Mouse (Mus musculus) midbrain, postnatal 0 days (tissue): Measurements from ENCODE around the gene Tmem251. TPM values are rescaled to one million over a fixed set of nuclear protein-coding genes. Genes with fewer than 3 reads are reported as not detected.

ENCODE experiments used
- ATAC-seq: fragments of 200-750 bp; cut with Nextera tagmentation; 2 replicates; pipeline ENCODE4 v1.8.0; 2017; ENCODE audit warnings: moderate number of reproducible peaks, mild to moderate bottlenecking, moderate TSS enrichment, moderate library complexity; ENCODE audit not compliant: low FRiP score
- DNase-seq: peaks from one replicate; pipeline ENCODE4 v3.0.0-alpha.2; 2015; ENCODE audit warnings: low spot score
- H3K27ac ChIP-seq: fragments of 300-500 bp; sonication (generic); 2 replicates; pipeline ENCODE4 v1.5.1; 2014; ENCODE audit warnings: low read depth, mild to moderate bottlenecking, low read length, mixed read lengths
- H3K27me3 ChIP-seq: fragments of 300-500 bp; sonication (generic); 2 replicates; pipeline ENCODE4 v1.6.1; 2014; ENCODE audit warnings: low read length, control low read depth, mixed read lengths; ENCODE audit not compliant: insufficient read depth
- H3K36me3 ChIP-seq: fragments of 300-500 bp; sonication (generic); 2 replicates; pipeline ENCODE4 v1.6.1; 2014; ENCODE audit warnings: low read length, control low read depth, mixed read lengths; ENCODE audit not compliant: insufficient read depth
- H3K4me1 ChIP-seq: fragments of 300-500 bp; sonication (generic); 2 replicates; pipeline ENCODE4 v1.6.1; 2014; ENCODE audit warnings: mild to moderate bottlenecking, control low read depth, antibody characterized with exemption, low read length, mixed read lengths; ENCODE audit not compliant: insufficient read depth
- H3K4me2 ChIP-seq: fragments of 300-500 bp; sonication (generic); 2 replicates; pipeline ENCODE4 v1.6.1; 2014; ENCODE audit warnings: low read depth, mild to moderate bottlenecking, low read length, mixed read lengths; ENCODE audit not compliant: poor library complexity, severe bottlenecking
- H3K4me3 ChIP-seq: fragments of 300-500 bp; sonication (generic); 2 replicates; pipeline ENCODE4 v1.5.1; 2014; ENCODE audit warnings: low read depth, mild to moderate bottlenecking, low read length, moderate library complexity
- H3K9ac ChIP-seq: fragments of 300-500 bp; sonication (generic); replicated peaks from 2 replicates; pipeline ENCODE4 v1.6.1; 2014; ENCODE audit warnings: mild to moderate bottlenecking, low read length, moderate library complexity, mixed read lengths; ENCODE audit not compliant: poor library complexity, severe bottlenecking
- H3K9me3 ChIP-seq: fragments of 300-500 bp; sonication (generic); 2 replicates; pipeline ENCODE4 v1.6.1; 2016; ENCODE audit warnings: low read length, control low read depth
- CTCF ChIP-seq: IDR thresholded peaks from 2 replicates; pipeline ENCODE4 v1.5.1; 2016; ENCODE audit warnings: antibody characterized with exemption, mild to moderate bottlenecking
- WGBS: fragments of 180-500 bp; shearing (Covaris S2); extraction: QIAGEN DNeasy Blood & Tissue Kit; methylation state at CpG from one replicate; pipeline ENCODE4 v1.1.7; 2014; 5-methylcytosine and 5-hydroxymethylcytosine counted together
- polyA plus RNA-seq: library from polyadenylated mRNA; unstranded; fragments of >200 nt; fragmentation: Nextera tagmentation; extraction: Ambion mirVana; gene quantifications from 2 replicates; pipeline ENCODE4 v1.2.1, GENCODE M21; 2015
- total RNA-seq: library from RNA; depleted of rRNA; stranded (reverse); fragments of >200 nt; gene quantifications from 2 replicates; pipeline ENCODE4 v1.2.3, GENCODE M21; 2014

The Tmem251 gene
- total and polyA plus RNA-seq, 2 experiments from 2014 or later, result 6.2 to 11.9 TPM

GRCm38 (mm10) chr12:102708220-102708619 lies 35.3 kb upstream of the Tmem251 start:
- Histone ChIP-seq H3K36me3 (no peaks in the 10 kb centered on the region), H3K27ac (no peak overlapping the region), H3K9me3 (no peaks in the 10 kb centered on the region), H3K9ac (no peak overlapping the region), H3K4me2 (no peak overlapping the region), H3K27me3 (no peaks in the 10 kb centered on the region), H3K4me3 (no peak overlapping the region), H3K4me1 (0 out of 2 replicates have a peak, but pooled peaks cover 2% of the 10 kb centered on the region)
- TF ChIP-seq CTCF, result peak; percentile 53
- DNase-seq (no peak), ATAC-seq (no peak)
- 63% methylated on average over 11 of the region's 11 CpGs for WGBS

GRCm38 (mm10) chr12:102709896-102710295 lies 33.7 kb upstream of the Tmem251 start:
- H3K9ac ChIP-seq, result no peak overlapping the region
- H3K4me2 ChIP-seq, result no peak overlapping the region
- 88% methylated on average over 5 of the region's 5 CpGs for WGBS
- no peaks in the 10 kb centered on the region for H3K27me3 ChIP-seq
- ATAC-seq, result no peak
- no peaks in the 10 kb centered on the region for H3K9me3 ChIP-seq
- no peaks in the 10 kb centered on the region for H3K36me3 ChIP-seq
- no peak overlapping the region for H3K27ac ChIP-seq
- H3K4me3 ChIP-seq, result no peak overlapping the region
- H3K4me1 ChIP-seq, result 0 out of 2 replicates have a peak, but pooled peaks cover 2% of the 10 kb centered on the region
- TF ChIP-seq CTCF, result no peak
- no peak for DNase-seq

GRCm38 (mm10) chr12:102710851-102711375 lies 32.6 kb upstream of the Tmem251 start:
- WGBS, result 40% methylated on average over 4 of the region's 4 CpGs
- no peak for TF ChIP-seq CTCF

GRCm38 (mm10) chr12:102713153-102713865 lies 30.3 kb upstream of the Tmem251 start:
- Histone ChIP-seq H3K4me2 (no peak overlapping the region), H3K4me3 (no peak overlapping the region), H3K4me1 (no peaks in the 10 kb centered on the region), H3K9ac (no peak overlapping the region), H3K27me3 (no peaks in the 10 kb centered on the region), H3K9me3 (no peaks in the 10 kb centered on the region), H3K36me3 (no peaks in the 10 kb centered on the region), H3K27ac (no peak overlapping the region)
- WGBS, result 78% methylated on average over 20 of the region's 20 CpGs
- ATAC-seq (no peak), DNase-seq (no peak)
- no peak for TF ChIP-seq CTCF

More at GRCm38 (mm10) chr12:102710851-102711375, 32.6 kb upstream of the Tmem251 start:
- ATAC-seq (no peak), DNase-seq (no peak)
- H3K27ac ChIP-seq, result no peak overlapping the region
- no peaks in the 10 kb centered on the region for H3K9me3 ChIP-seq
- no peak overlapping the region for H3K4me2 ChIP-seq
- H3K27me3 ChIP-seq, result no peaks in the 10 kb centered on the region
- H3K36me3 ChIP-seq, result no peaks in the 10 kb centered on the region
- no peaks in the 10 kb centered on the region for H3K4me1 ChIP-seq
- H3K4me3 ChIP-seq, result no peak overlapping the region
- H3K9ac ChIP-seq, result no peak overlapping the region

GRCm38 (mm10) chr12:102714116-102714515 lies 29.4 kb upstream of the Tmem251 start:
- Histone ChIP-seq H3K9me3 (no peaks in the 10 kb centered on the region), H3K4me3 (no peak overlapping the region), H3K27me3 (no peaks in the 10 kb centered on the region), H3K4me2 (no peak overlapping the region), H3K27ac (no peak overlapping the region), H3K36me3 (no peaks in the 10 kb centered on the region), H3K9ac (no peak overlapping the region), H3K4me1 (no peaks in the 10 kb centered on the region)
- TF ChIP-seq CTCF, result no peak
- WGBS, result 87% methylated on average over 2 of the region's 2 CpGs
- DNase-seq (no peak), ATAC-seq (no peak)

- no peak for DNase-seq
- 85% methylated on average over 10 of the region's 10 CpGs for WGBS
- no peaks in the 10 kb centered on the region for H3K27me3 ChIP-seq
- H3K36me3 ChIP-seq, result no peaks in the 10 kb centered on the region
- no peak overlapping the region for H3K4me2 ChIP-seq
- no peak for TF ChIP-seq CTCF
- no peak overlapping the region for H3K27ac ChIP-seq
- ATAC-seq, result no peak
- H3K9ac ChIP-seq, result no peak overlapping the region
- H3K4me3 ChIP-seq, result no peak overlapping the region
- no peaks in the 10 kb centered on the region; the same call in 1 of the 2 replicates for H3K4me1 ChIP-seq
- H3K9me3 ChIP-seq, result no peaks in the 10 kb centered on the region
These were observed 28.7 kb upstream of the Tmem251 start for GRCm38 (mm10) chr12:102714654-102715395.
